13 mouse cellular contexts compared by ENCODE assay signal in genomic region chr8:69940386-69940785, GRCm38 (mm10). TPM values are rescaled to one million over a fixed set of nuclear protein-coding genes. Genes with fewer than 3 reads are reported as not detected.
DNase-seq lines count a peak whose midpoint lies in the region; ATAC-seq and TF ChIP-seq lines count a peak whose summit lies in the region.
"Had no signal": no experiment of that assay in that cellular context is flagged by ENCODE, and none has a peak within 500 bp of the region (broad histone marks: within the 10 kb centered on the region; RNA-seq: fewer than 3 reads in every experiment).

No protein-coding gene starts in this region.

- no peak for DNase-seq in heart, postnatal 4 days
- peak; percentile 24 for DNase-seq in CD4-positive helper T cell, adult 2 months (ENCODE audit: low read depth, low spot score)
- no peak for DNase-seq in liver, embryonic 13.5 days
- no peak for DNase-seq in midbrain, postnatal 0 days (ENCODE audit: low spot score)
- no peak for DNase-seq in right cerebral cortex, adult 2 months (ENCODE audit: low spot score in 2 of 2)
- DNase-seq: right cerebral cortex, postnatal 25 days had no signal

- H3K4me3 ChIP-seq in heart, embryonic 16.5 days (ENCODE audit: low read length): no peak overlapping the region
- H3K4me3 ChIP-seq in E14TG2a.4 (replicated peaks; ENCODE audit: low read length): peak overlapping the region; percentile 37
- H3K4me3 ChIP-seq in liver, embryonic 13.5 days (replicated peaks): no peak overlapping the region
- no peak overlapping the region for H3K4me3 ChIP-seq in midbrain, postnatal 0 days (ENCODE audit: low read depth, low read length)
- H3K4me3 ChIP-seq: left cerebral cortex, adult 2 months; midbrain, embryonic 12.5 days; neural tube, embryonic 13.5 days had no signal

- no peak for TF ChIP-seq CTCF in E14TG2a.4 (conservative IDR thresholded peaks at IDR 0.05; ENCODE audit: low read length)
- no peak for TF ChIP-seq CTCF in midbrain, postnatal 0 days (IDR thresholded peaks at IDR 0.05)

- no peaks in the 10 kb centered on the region for H3K36me3 ChIP-seq in heart, embryonic 16.5 days (ENCODE audit: control insufficient read depth, insufficient read depth)
- peaks cover 75% of the 10 kb centered on the region for H3K36me3 ChIP-seq in E14TG2a.4 (ENCODE audit: insufficient read depth, low read length)
- H3K36me3 ChIP-seq in liver, embryonic 13.5 days: peaks cover 27% of the 10 kb centered on the region
- H3K36me3 ChIP-seq in midbrain, postnatal 0 days (ENCODE audit: insufficient read depth, low read length): no peaks in the 10 kb centered on the region

- no peak overlapping the region for H3K9ac ChIP-seq in heart, embryonic 16.5 days (ENCODE audit: low read length)
- H3K9ac ChIP-seq in liver, embryonic 13.5 days: peak overlapping the region; percentile 36; the same call in 1 of the 2 replicates
- no peak overlapping the region for H3K9ac ChIP-seq in midbrain, postnatal 0 days (replicated peaks; ENCODE audit: low read length, poor library complexity, severe bottlenecking)
- H3K9ac ChIP-seq: midbrain, embryonic 12.5 days; neural tube, embryonic 13.5 days had no signal

- H3K27me3 ChIP-seq in heart, embryonic 16.5 days (ENCODE audit: control insufficient read depth, insufficient read depth, low read length): no peaks in the 10 kb centered on the region
- H3K27me3 ChIP-seq in E14TG2a.4 (ENCODE audit: insufficient read depth, low read length): no peaks in the 10 kb centered on the region
- H3K27me3 ChIP-seq in liver, embryonic 13.5 days: no peaks in the 10 kb centered on the region
- H3K27me3 ChIP-seq in midbrain, postnatal 0 days (ENCODE audit: insufficient read depth, low read length): no peaks in the 10 kb centered on the region
- H3K27me3 ChIP-seq: midbrain, embryonic 12.5 days; neural tube, embryonic 13.5 days had no signal

- no peak for ATAC-seq in heart, embryonic 16.5 days (replicated peaks; ENCODE audit: extremely low read depth, insufficient read depth, low FRiP score)
- ATAC-seq in liver, embryonic 13.5 days (ENCODE audit: low read depth): no peak
- no peak for ATAC-seq in midbrain, postnatal 0 days (ENCODE audit: low FRiP score)

- peaks cover 66% of the 10 kb centered on the region for H3K4me1 ChIP-seq in heart, embryonic 16.5 days (ENCODE audit: control insufficient read depth, insufficient read depth, low read length)
- peaks cover 93% of the 10 kb centered on the region for H3K4me1 ChIP-seq in E14TG2a.4 (replicated peaks; ENCODE audit: low read depth, low read length)
- H3K4me1 ChIP-seq in liver, embryonic 13.5 days (replicated peaks): peaks cover 87% of the 10 kb centered on the region
- no peaks in the 10 kb centered on the region for H3K4me1 ChIP-seq in midbrain, postnatal 0 days (ENCODE audit: insufficient read depth, low read length)

- no peaks in the 10 kb centered on the region for H3K9me3 ChIP-seq in heart, embryonic 16.5 days (replicated peaks; ENCODE audit: control insufficient read depth, low read length)
- no peaks in the 10 kb centered on the region for H3K9me3 ChIP-seq in E14TG2a.4 (ENCODE audit: low read length)
- no peaks in the 10 kb centered on the region for H3K9me3 ChIP-seq in liver, embryonic 13.5 days (replicated peaks)
- H3K9me3 ChIP-seq in midbrain, postnatal 0 days (ENCODE audit: low read length): no peaks in the 10 kb centered on the region
- H3K9me3 ChIP-seq: midbrain, embryonic 12.5 days; neural tube, embryonic 13.5 days had no signal

- H3K27ac ChIP-seq in heart, embryonic 16.5 days (ENCODE audit: low read length): peak overlapping the region; percentile 79
- no peak overlapping the region; the same call in 1 of the 2 replicates for H3K27ac ChIP-seq in liver, embryonic 13.5 days
- no peak overlapping the region for H3K27ac ChIP-seq in midbrain, postnatal 0 days (ENCODE audit: low read depth, low read length)
- H3K27ac ChIP-seq: left cerebral cortex, adult 2 months; midbrain, embryonic 12.5 days; stomach, postnatal 0 days had no signal

- H3K4me2 ChIP-seq in heart, embryonic 16.5 days (ENCODE audit: low read depth, low read length): no peak overlapping the region
- no peak overlapping the region for H3K4me2 ChIP-seq in liver, embryonic 13.5 days
- no peak overlapping the region for H3K4me2 ChIP-seq in midbrain, postnatal 0 days (ENCODE audit: low read depth, low read length, poor library complexity, severe bottlenecking)
- H3K4me2 ChIP-seq: midbrain, embryonic 12.5 days; neural tube, embryonic 13.5 days had no signal

- 85% methylated on average over 2 of the region's 2 CpGs for WGBS in heart, embryonic 16.5 days
- WGBS in liver, embryonic 13.5 days (ENCODE audit: insufficient replicate concordance): 30% methylated on average over 2 of the region's 2 CpGs
- 92% methylated on average over 2 of the region's 2 CpGs for WGBS in midbrain, postnatal 0 days

RNA-seq across cellular contexts. Expression of gene Yjefn3, which starts 37.9 kb away (rescaled TPM):
- polyA plus RNA-seq in heart, embryonic 16.5 days (2015; fragmentation: Nextera tagmentation; extraction: Ambion mirVana): 8.2 and 8.7 TPM in 2 replicates
- 1 to 10 TPM; 6.2 to 8.6 TPM for total RNA-seq in heart, postnatal 4 days (2021)
- 0.74 and 0.81 TPM in 2 replicates for polyA plus RNA-seq in liver, embryonic 13.5 days (2015; fragmentation: Nextera tagmentation; extraction: Ambion mirVana)
- total RNA-seq in midbrain, postnatal 0 days (2014; rRNA removed): 7.6 and 8.0 TPM in 2 replicates
- 13.4 and 15.4 TPM in 2 replicates for polyA plus RNA-seq in midbrain, postnatal 0 days (2015; fragmentation: Nextera tagmentation; extraction: Ambion mirVana)
- total RNA-seq: common myeloid progenitor, adult 5-6 weeks had no signal

RNA-seq across cellular contexts. Expression of gene Ndufa13, which starts 38.0 kb away (rescaled TPM):
- 372 and 379 TPM in 2 replicates for polyA plus RNA-seq in heart, embryonic 16.5 days (2015; fragmentation: Nextera tagmentation; extraction: Ambion mirVana)
- total RNA-seq in heart, postnatal 4 days (2021): 100 to 1,000 TPM; 286 to 326 TPM
- polyA plus RNA-seq in liver, embryonic 13.5 days (2015; fragmentation: Nextera tagmentation; extraction: Ambion mirVana): 109 and 114 TPM in 2 replicates
- total RNA-seq in midbrain, postnatal 0 days (2014; rRNA removed): 55.6 and 86.8 TPM in 2 replicates
- polyA plus RNA-seq in midbrain, postnatal 0 days (2015; fragmentation: Nextera tagmentation; extraction: Ambion mirVana): 239 and 243 TPM in 2 replicates

RNA-seq across cellular contexts. Expression of gene Tssk6, which starts 38.4 kb away (rescaled TPM):
- 1.1 and 2.0 TPM in 2 replicates for polyA plus RNA-seq in heart, embryonic 16.5 days (2015; fragmentation: Nextera tagmentation; extraction: Ambion mirVana)
- under 1 TPM in 1 of 2 experiments, not detected in 1; 0.33 TPM for total RNA-seq in heart, postnatal 4 days (2021)
- polyA plus RNA-seq in liver, embryonic 13.5 days (2015; fragmentation: Nextera tagmentation; extraction: Ambion mirVana): 2.4 and 2.5 TPM in 2 replicates
- total RNA-seq in midbrain, postnatal 0 days (2014; rRNA removed): not detected in 2 replicates
- polyA plus RNA-seq in midbrain, postnatal 0 days (2015; fragmentation: Nextera tagmentation; extraction: Ambion mirVana): 4.4 and 4.6 TPM in 2 replicates
- total RNA-seq: common myeloid progenitor, adult 5-6 weeks had no signal

RNA-seq across cellular contexts. Expression of gene Cilp2, which starts 52.9 kb away (rescaled TPM):
- polyA plus RNA-seq in heart, embryonic 16.5 days (2015; fragmentation: Nextera tagmentation; extraction: Ambion mirVana): 0.29 and 0.47 TPM in 2 replicates
- total RNA-seq in heart, postnatal 4 days (2021): under 1 TPM; 0.50 to 0.74 TPM
- polyA plus RNA-seq in liver, embryonic 13.5 days (2015; fragmentation: Nextera tagmentation; extraction: Ambion mirVana): 0.03 and 0.09 TPM in 2 replicates
- total RNA-seq in midbrain, postnatal 0 days (2014; rRNA removed): 12.0 and 14.9 TPM in 2 replicates
- 7.5 and 8.0 TPM in 2 replicates for polyA plus RNA-seq in midbrain, postnatal 0 days (2015; fragmentation: Nextera tagmentation; extraction: Ambion mirVana)
- total RNA-seq: common myeloid progenitor, adult 5-6 weeks had no signal

RNA-seq across cellular contexts. Expression of gene Gatad2a, which starts 55.8 kb away (rescaled TPM):
- 26.2 and 26.8 TPM in 2 replicates for polyA plus RNA-seq in heart, embryonic 16.5 days (2015; fragmentation: Nextera tagmentation; extraction: Ambion mirVana)
- total RNA-seq in heart, postnatal 4 days (2021): 10 to 100 TPM; 75.9 to 79.5 TPM
- polyA plus RNA-seq in liver, embryonic 13.5 days (2015; fragmentation: Nextera tagmentation; extraction: Ambion mirVana): 27.1 and 27.8 TPM in 2 replicates
- 24.4 and 30.1 TPM in 2 replicates for total RNA-seq in midbrain, postnatal 0 days (2014; rRNA removed)
- polyA plus RNA-seq in midbrain, postnatal 0 days (2015; fragmentation: Nextera tagmentation; extraction: Ambion mirVana): 17.2 and 19.3 TPM in 2 replicates
